Mouse (Mus musculus) embryonic facial prominence, embryonic 15.5 days (tissue): Measurements from ENCODE around the gene Slc22a7. TPM values are rescaled to one million over a fixed set of nuclear protein-coding genes. Genes with fewer than 3 reads are reported as not detected.

Source experiments
- ATAC-seq: fragments of 200-750 bp; cut with Nextera tagmentation; 2 replicates; pipeline ENCODE4 v1.8.0; 2017; ENCODE audit warnings: low read depth, moderate TSS enrichment; ENCODE audit not compliant: insufficient number of reproducible peaks, low FRiP score, low TSS enrichment
- H3K27ac ChIP-seq: fragments of 300-500 bp; sonication (generic); replicated peaks from 2 replicates; pipeline ENCODE4 v1.5.1; 2015; ENCODE audit warnings: mild to moderate bottlenecking, inconsistent platforms
- H3K27me3 ChIP-seq: fragments of 300-500 bp; sonication (generic); 2 replicates; pipeline ENCODE4 v1.6.1; 2015; ENCODE audit warnings: inconsistent platforms
- H3K36me3 ChIP-seq: fragments of 300-500 bp; sonication (generic); 2 replicates; pipeline ENCODE4 v1.6.1; 2015; ENCODE audit warnings: mild to moderate bottlenecking, inconsistent platforms
- H3K4me1 ChIP-seq: fragments of 300-500 bp; sonication (generic); 2 replicates; pipeline ENCODE4 v1.6.1; 2015; ENCODE audit warnings: inconsistent platforms
- H3K4me2 ChIP-seq: fragments of 300-500 bp; sonication (generic); replicated peaks from 2 replicates; pipeline ENCODE4 v1.6.1; 2015; ENCODE audit warnings: mild to moderate bottlenecking, inconsistent platforms
- H3K4me3 ChIP-seq: fragments of 300-500 bp; sonication (generic); replicated peaks from 2 replicates; pipeline ENCODE4 v1.5.1; 2015; ENCODE audit warnings: mild to moderate bottlenecking, inconsistent platforms
- H3K9ac ChIP-seq: fragments of 300-500 bp; sonication (generic); 2 replicates; pipeline ENCODE4 v1.6.1; 2015; ENCODE audit warnings: inconsistent platforms
- H3K9me3 ChIP-seq: fragments of 300-500 bp; sonication (generic); replicated peaks from 2 replicates; pipeline ENCODE4 v1.6.1; 2016; ENCODE audit warnings: inconsistent platforms
- WGBS: fragments of 180-500 bp; shearing (Covaris S2); methylation state at CpG from one replicate; pipeline ENCODE4 v1.1.7; 2015; 5-methylcytosine and 5-hydroxymethylcytosine counted together
- polyA plus RNA-seq: library from polyadenylated mRNA; unstranded; fragments of >200 nt; fragmentation: Nextera tagmentation; extraction: Ambion mirVana; gene quantifications from 2 replicates; pipeline ENCODE4 v1.2.1, GENCODE M21; 2015

Slc22a7 gene
- polyA plus RNA-seq, 1 experiment from 2014 or later: 0.15 TPM

GRCm38 (mm10) chr17:46433627-46434026 lies 4.6 kb downstream of the Slc22a7 start:
- H3K27me3 ChIP-seq: peaks cover 11% of the 10 kb centered on the region
- ATAC-seq: no peak
- H3K27ac ChIP-seq: no peak overlapping the region
- no peak overlapping the region for H3K9ac ChIP-seq
- H3K9me3 ChIP-seq: no peaks in the 10 kb centered on the region
- 3% methylated on average over 17 of the region's 17 CpGs for WGBS
- H3K4me2 ChIP-seq: peak overlapping the region; percentile 47
- no peaks in the 10 kb centered on the region for H3K36me3 ChIP-seq
- peak overlapping the region; percentile 17 for H3K4me3 ChIP-seq
- H3K4me1 ChIP-seq: peaks cover 19% of the 10 kb centered on the region

GRCm38 (mm10) chr17:46428761-46429414 lies 9.4 kb downstream of the Slc22a7 start, which contains the start of gene Crip3:
Crip3 (plus strand) TSS chr17:46428926.
- peak within 1 kb of the TSS; percentile 19 for H3K4me3 ChIP-seq
- no peaks in the 10 kb centered on the region; the same call in 1 of the 2 replicates for H3K27me3 ChIP-seq

GRCm38 (mm10) chr17:46426496-46426895 lies 11.8 kb downstream of the Slc22a7 start:
- H3K36me3 ChIP-seq: no peaks in the 10 kb centered on the region
- H3K4me1 ChIP-seq: peaks cover 7% of the 10 kb centered on the region; the same call in 1 of the 2 replicates
- no peaks in the 10 kb centered on the region for H3K9me3 ChIP-seq
- no peak overlapping the region for H3K4me3 ChIP-seq
- no peak overlapping the region for H3K9ac ChIP-seq
- ATAC-seq: no peak
- no peak overlapping the region for H3K4me2 ChIP-seq
- no peaks in the 10 kb centered on the region; the same call in 1 of the 2 replicates for H3K27me3 ChIP-seq
- no peak overlapping the region for H3K27ac ChIP-seq

More at GRCm38 (mm10) chr17:46428761-46429414, 9.4 kb downstream of the Slc22a7 start, which contains the start of gene Crip3:
- no peak for ATAC-seq
- WGBS: 10% methylated on average over 18 of the region's 18 CpGs
- no peak within 1 kb of the TSS for H3K9ac ChIP-seq
- H3K4me2 ChIP-seq: peak within 1 kb of the TSS; percentile 46
- no peaks in the 10 kb centered on the region for H3K9me3 ChIP-seq
- H3K27ac ChIP-seq: peak within 1 kb of the TSS; percentile 34; the same call in 1 of the 2 replicates
- no peaks in the 10 kb centered on the region for H3K36me3 ChIP-seq
- peaks cover 10% of the 10 kb centered on the region; the same call in 1 of the 2 replicates for H3K4me1 ChIP-seq

GRCm38 (mm10) chr17:46419717-46420116 lies 18.5 kb downstream of the Slc22a7 start:
- Histone ChIP-seq H3K4me3 (no peak overlapping the region), H3K4me2 (no peak overlapping the region), H3K27me3 (no peaks in the 10 kb centered on the region), H3K9ac (no peak overlapping the region), H3K36me3 (0 out of 2 replicates have a peak, but pooled peaks cover 5% of the 10 kb centered on the region), H3K27ac (no peak overlapping the region), H3K9me3 (no peaks in the 10 kb centered on the region), H3K4me1 (no peaks in the 10 kb centered on the region)
- no peak for ATAC-seq

- Histone ChIP-seq H3K4me1 (no peaks in the 10 kb centered on the region), H3K36me3 (0 out of 2 replicates have a peak, but pooled peaks cover 11% of the 10 kb centered on the region), H3K9me3 (no peaks in the 10 kb centered on the region), H3K27ac (no peak overlapping the region), H3K4me3 (no peak overlapping the region), H3K4me2 (no peak overlapping the region), H3K9ac (no peak overlapping the region), H3K27me3 (no peaks in the 10 kb centered on the region)
- 67% methylated on average over 5 of the region's 5 CpGs for WGBS
- ATAC-seq: no peak
Measured at GRCm38 (mm10) chr17:46418628-46419027, 19.6 kb downstream of the Slc22a7 start.

GRCm38 (mm10) chr17:46408478-46408877 lies 29.8 kb downstream of the Slc22a7 start:
- H3K4me2 ChIP-seq: no peak overlapping the region
- H3K36me3 ChIP-seq: peaks cover 76% of the 10 kb centered on the region
- no peaks in the 10 kb centered on the region for H3K27me3 ChIP-seq
- H3K4me3 ChIP-seq: no peak overlapping the region
- 34% methylated on average over 3 of the region's 3 CpGs for WGBS
- no peaks in the 10 kb centered on the region for H3K9me3 ChIP-seq
- no peak for ATAC-seq
- H3K27ac ChIP-seq: no peak overlapping the region
- no peak overlapping the region for H3K9ac ChIP-seq
- no peaks in the 10 kb centered on the region for H3K4me1 ChIP-seq

GRCm38 (mm10) chr17:46394631-46395030 lies 43.6 kb downstream of the Slc22a7 start:
- Histone ChIP-seq H3K9me3 (no peaks in the 10 kb centered on the region), H3K9ac (no peak overlapping the region), H3K36me3 (peaks cover 46% of the 10 kb centered on the region), H3K27ac (no peak overlapping the region), H3K27me3 (no peaks in the 10 kb centered on the region), H3K4me1 (no peaks in the 10 kb centered on the region), H3K4me2 (no peak overlapping the region), H3K4me3 (no peak overlapping the region)
- 94% methylated on average over 1 of the region's 1 CpGs for WGBS
- no peak for ATAC-seq

GRCm38 (mm10) chr17:46393012-46393411 lies 45.2 kb downstream of the Slc22a7 start:
- no peak for ATAC-seq
- Histone ChIP-seq H3K4me1 (no peaks in the 10 kb centered on the region), H3K9ac (no peak overlapping the region), H3K27me3 (no peaks in the 10 kb centered on the region), H3K36me3 (peaks cover 44% of the 10 kb centered on the region), H3K9me3 (no peaks in the 10 kb centered on the region), H3K4me3 (no peak overlapping the region), H3K4me2 (no peak overlapping the region), H3K27ac (no peak overlapping the region)
- 48% methylated on average over 2 of the region's 2 CpGs for WGBS

GRCm38 (mm10) chr17:46388200-46388599 lies 50.1 kb downstream of the Slc22a7 start:
- Histone ChIP-seq H3K27me3 (no peaks in the 10 kb centered on the region), H3K4me2 (no peak overlapping the region), H3K4me3 (no peak overlapping the region), H3K9ac (no peak overlapping the region), H3K4me1 (peaks cover 15% of the 10 kb centered on the region), H3K9me3 (no peaks in the 10 kb centered on the region), H3K27ac (no peak overlapping the region), H3K36me3 (peaks cover 25% of the 10 kb centered on the region)
- WGBS: 86% methylated on average over 3 of the region's 3 CpGs
- ATAC-seq: no peak

GRCm38 (mm10) chr17:46384061-46384801 lies 54.0 kb downstream of the Slc22a7 start:
- H3K4me2 ChIP-seq: peak overlapping the region; percentile 68
- peaks cover 15% of the 10 kb centered on the region for H3K4me1 ChIP-seq
- peaks cover 19% of the 10 kb centered on the region for H3K36me3 ChIP-seq
- no peaks in the 10 kb centered on the region for H3K27me3 ChIP-seq
- H3K9ac ChIP-seq: peak overlapping the region; percentile 92
- peak overlapping the region; percentile 77 for H3K4me3 ChIP-seq
- ATAC-seq: no peak
- peak overlapping the region; percentile 85 for H3K27ac ChIP-seq
- under 1% methylated on average over 70 of the region's 70 CpGs for WGBS
- H3K9me3 ChIP-seq: no peaks in the 10 kb centered on the region

GRCm38 (mm10) chr17:46383294-46384060 lies 54.8 kb downstream of the Slc22a7 start, which contains the start of gene Zfp318:
Zfp318 (plus strand) TSS chr17:46383731.
- peak within 1 kb of the TSS; percentile 92 for H3K9ac ChIP-seq
- peaks cover 14% of the 10 kb centered on the region for H3K36me3 ChIP-seq
- peak within 1 kb of the TSS; percentile 77 for H3K4me3 ChIP-seq
- under 1% methylated on average over 103 of the region's 105 CpGs for WGBS
- peak within 1 kb of the TSS; percentile 68 for H3K4me2 ChIP-seq
- peak; percentile 98 for ATAC-seq
- no peaks in the 10 kb centered on the region for H3K27me3 ChIP-seq
- H3K4me1 ChIP-seq: peaks cover 15% of the 10 kb centered on the region
- peak within 1 kb of the TSS; percentile 85 for H3K27ac ChIP-seq
- no peaks in the 10 kb centered on the region for H3K9me3 ChIP-seq
